Mouse (Mus musculus): ENCODE results near the gene Dnajb5.
"Not testable (repeated sequence)": the region's sequence is repeated elsewhere in the genome, so short reads cannot be mapped to it uniquely, and the experiment has no call there.

Dnajb5 gene

GRCm38 (mm10) chr4:42973868-42974267, 24.3 kb downstream of the Dnajb5 start:
- no peak for DNase-seq

GRCm38 (mm10) chr4:42978062-42978461, 28.4 kb downstream of the Dnajb5 start:
- DNase-seq = no peak

- DNase-seq = not testable (repeated sequence)
These were observed 30.9 kb downstream of the Dnajb5 start for GRCm38 (mm10) chr4:42980467-42980866.

DNA sequence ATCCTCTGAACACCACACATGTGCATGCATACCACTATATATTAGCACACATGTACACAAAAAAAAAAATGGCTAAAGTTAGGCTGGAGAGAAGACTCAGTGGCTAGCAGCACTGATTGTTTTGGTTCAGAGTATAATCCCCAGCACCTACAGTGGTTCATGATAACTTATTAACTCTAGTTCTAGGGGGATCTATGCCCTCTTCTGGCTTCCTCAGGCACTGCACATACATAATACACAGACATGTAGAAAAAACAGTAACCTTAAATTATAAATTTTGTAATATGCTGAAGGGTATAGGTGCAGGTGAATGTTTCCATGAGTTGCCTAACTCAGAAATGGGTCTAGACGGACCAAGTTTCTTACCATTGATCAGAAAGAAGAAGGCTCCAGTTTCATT, 38.7 kb downstream of the Dnajb5 start:
- no peak for DNase-seq

GRCm38 (mm10) chr4:42998022-42998421, 48.4 kb downstream of the Dnajb5 start:
- no peak for DNase-seq

DNA sequence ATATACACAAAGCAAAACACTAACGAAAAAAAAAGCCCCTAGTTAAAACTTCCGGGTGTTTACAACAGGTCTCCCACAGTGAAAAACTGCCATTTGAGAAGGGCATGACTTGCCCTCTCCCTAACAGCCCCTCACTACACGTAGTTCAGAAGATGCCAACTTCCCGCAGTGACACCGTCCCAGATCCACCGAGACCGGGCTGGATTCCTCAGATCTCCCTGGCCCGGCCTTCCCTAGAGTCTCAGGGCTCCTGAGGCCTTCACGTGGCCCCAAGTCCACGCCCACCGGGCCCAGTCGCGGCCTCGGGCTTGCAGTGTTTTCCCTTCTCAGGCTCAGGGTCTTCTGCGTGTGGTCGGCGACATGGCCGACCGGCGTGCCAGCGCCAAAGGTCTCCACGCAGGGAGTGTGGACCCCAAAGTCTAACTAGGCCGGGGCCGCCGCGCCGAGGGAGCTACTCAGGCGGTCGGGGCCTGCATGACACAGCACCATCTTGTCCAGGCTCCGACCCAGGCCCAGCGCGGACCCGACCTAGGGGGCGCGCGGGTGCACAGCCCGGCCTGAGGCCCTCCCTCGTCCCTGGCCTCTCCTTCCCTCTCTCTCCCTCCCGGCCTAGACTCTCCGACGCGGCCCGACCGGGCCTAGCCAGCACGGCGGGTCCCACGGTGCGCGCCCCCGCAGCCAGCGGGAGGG, 50.0 kb downstream of the Dnajb5 start:
- DNase-seq = peak; percentile 84

- DNase-seq = peak; percentile 98
These were observed 50.8 kb downstream of the Dnajb5 start, which contains the start of gene Vcp for GRCm38 (mm10) chr4:43000141-43000986. TSS of gene Vcp (minus strand) at chr4:43000507.

DNA sequence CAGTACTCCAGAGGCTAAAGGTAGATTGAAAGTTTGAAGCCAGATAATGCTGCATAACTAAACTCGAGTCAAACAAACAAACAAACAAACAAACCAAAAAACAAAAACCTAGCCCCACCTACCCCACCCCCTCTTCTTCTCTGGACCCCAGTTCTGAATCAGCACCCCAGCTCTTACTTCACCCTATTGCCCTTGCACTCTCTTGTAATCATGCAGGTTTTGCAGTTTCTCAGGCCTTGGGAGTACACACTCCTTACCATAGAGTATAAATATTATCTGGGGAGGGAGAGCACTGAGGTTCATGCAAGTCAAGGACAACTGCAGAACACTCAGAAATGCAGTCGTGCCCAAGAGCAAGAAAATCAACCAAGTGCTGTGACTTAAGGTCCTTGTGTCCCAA, 51.7 kb downstream of the Dnajb5 start:
- no peak for DNase-seq

GRCm38 (mm10) chr4:43002756-43003439, 53.3 kb downstream of the Dnajb5 start:
- DNase-seq = no peak

DNA sequence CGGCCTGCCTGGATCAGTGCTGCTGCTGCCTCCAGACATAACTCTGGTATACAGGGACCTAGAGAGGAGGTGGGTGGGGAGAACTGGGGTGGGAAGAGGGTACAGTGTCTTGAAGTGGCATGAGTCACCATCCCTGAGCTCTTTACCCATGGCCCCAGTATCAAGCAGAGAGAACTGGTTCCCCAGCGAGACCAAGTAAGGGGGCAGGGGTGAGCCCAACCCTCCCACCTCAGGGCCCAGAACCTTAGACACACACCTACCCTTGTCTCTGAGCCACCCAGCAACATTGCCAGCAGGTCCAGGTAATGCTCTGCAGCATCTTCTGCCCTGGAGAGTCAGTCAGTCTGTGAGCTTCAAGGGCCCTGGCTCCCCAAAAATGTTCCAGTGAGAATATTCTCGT, 55.3 kb downstream of the Dnajb5 start:
- no peak for DNase-seq

- DNase-seq = peak; percentile 78
These were observed 56.2 kb downstream of the Dnajb5 start for GRCm38 (mm10) chr4:43005765-43006164.
